In the genomic region with DNA sequence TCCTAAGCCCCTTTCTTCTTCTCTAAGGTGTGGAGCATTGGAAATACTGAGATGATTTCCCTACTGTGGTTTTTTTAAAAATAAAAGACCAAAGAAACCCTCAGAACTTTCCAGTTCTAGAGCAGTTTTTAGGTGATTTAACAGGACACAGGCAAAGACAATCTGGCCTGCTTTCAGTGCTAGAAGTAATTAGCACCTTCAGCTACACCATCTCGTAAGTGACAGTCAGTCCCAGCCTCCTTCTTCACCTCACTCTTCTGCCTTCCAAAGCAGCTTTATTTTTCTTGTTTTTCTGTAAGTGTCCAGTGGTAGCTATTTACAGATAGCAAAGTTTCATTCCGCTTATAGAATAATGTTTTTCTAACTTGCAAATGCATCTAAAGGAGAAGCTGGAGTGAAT, we compare ENCODE assay signal across 10 mouse cellular contexts.
"Had no signal": no experiment of that assay in that cellular context is flagged by ENCODE, and none has a peak within 500 bp of the region (broad histone marks: within the 10 kb centered on the region; RNA-seq: fewer than 3 reads in every experiment).

No protein-coding gene starts in this region.

- ATAC-seq: liver, postnatal 0 days; lung, postnatal 0 days; midbrain, embryonic 13.5 days; midbrain, embryonic 15.5 days had no signal

- DNase-seq: liver, postnatal 0 days; lung, adult 2 months; lung, postnatal 14 days; lung, postnatal 36 days; thymus, adult 18-20 months; thymus, postnatal 14 days; thymus, postnatal 36 days had no signal
